Mouse (Mus musculus): Measurements from ENCODE around the gene Nmi. TPM values are rescaled to one million over a fixed set of nuclear protein-coding genes. Genes with fewer than 3 reads are reported as not detected.

Gene Nmi
- polyA plus RNA-seq, 1 experiment from 2014 or later: 9.0 TPM

DNA sequence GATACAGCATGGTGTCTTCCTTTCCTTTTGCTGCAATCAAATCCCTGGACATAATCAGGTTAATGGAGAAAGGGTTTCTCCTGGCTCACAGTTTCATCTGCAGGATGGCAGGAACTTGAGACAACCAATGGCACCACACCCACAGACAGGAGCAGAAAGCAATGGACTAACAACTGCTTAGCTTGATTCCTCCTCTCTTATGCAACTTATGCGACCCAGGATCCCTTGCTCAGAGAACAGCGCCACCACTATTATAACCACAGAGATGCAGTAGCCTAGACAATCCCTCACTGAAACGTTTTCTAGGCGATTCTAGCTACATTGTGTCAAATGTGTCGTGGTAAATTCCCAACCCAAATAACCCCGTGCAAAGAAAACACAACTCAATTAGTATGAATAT is 36.3 kb downstream of the Nmi start:
- peaks cover 70% of the 10 kb centered on the region for H3K4me1 ChIP-seq
- H3K27me3 ChIP-seq (replicated peaks): no peaks in the 10 kb centered on the region
- 58% methylated on average over 6 of the region's 6 CpGs for WGBS (ENCODE audit: insufficient replicate concordance)
- H3K27ac ChIP-seq: peak overlapping the region; percentile 11; the same call in 1 of the 2 replicates
- ATAC-seq: no peak
- H3K9me3 ChIP-seq (replicated peaks): no peaks in the 10 kb centered on the region
- H3K4me3 ChIP-seq: no peak overlapping the region
- H3K9ac ChIP-seq: no peak overlapping the region
- H3K36me3 ChIP-seq: peaks cover 4% of the 10 kb centered on the region; the same call in 1 of the 2 replicates
- H3K4me2 ChIP-seq: no peak overlapping the region

DNA sequence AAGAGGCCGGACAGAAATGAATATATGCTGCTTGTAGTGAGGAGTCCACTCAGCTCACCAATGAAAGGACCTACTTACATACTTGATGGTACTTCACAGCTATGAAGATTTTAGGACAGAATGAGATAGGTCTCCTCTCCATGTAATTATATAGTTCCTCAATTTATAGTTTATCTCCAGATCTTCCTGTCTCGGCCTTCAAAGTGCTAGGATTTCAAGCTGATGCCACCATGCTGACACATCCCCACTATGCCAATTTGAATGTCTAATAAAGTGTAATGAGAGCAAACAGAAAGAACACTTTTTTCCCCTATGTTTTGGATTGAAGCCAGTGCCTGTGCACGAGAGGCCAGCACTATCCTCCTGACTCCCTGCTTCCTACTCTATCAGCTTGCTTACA is 36.7 kb downstream of the Nmi start:
- Histone ChIP-seq H3K9ac (no peak overlapping the region), H3K4me3 (no peak overlapping the region), H3K27me3 (replicated peaks) (no peaks in the 10 kb centered on the region), H3K27ac (peak overlapping the region; percentile 11; the same call in 1 of the 2 replicates), H3K9me3 (replicated peaks) (no peaks in the 10 kb centered on the region), H3K4me2 (no peak overlapping the region), H3K36me3 (peaks cover 7% of the 10 kb centered on the region), H3K4me1 (peaks cover 66% of the 10 kb centered on the region)
- WGBS (ENCODE audit: insufficient replicate concordance): 68% methylated on average over 3 of the region's 3 CpGs
- ATAC-seq: no peak

DNA sequence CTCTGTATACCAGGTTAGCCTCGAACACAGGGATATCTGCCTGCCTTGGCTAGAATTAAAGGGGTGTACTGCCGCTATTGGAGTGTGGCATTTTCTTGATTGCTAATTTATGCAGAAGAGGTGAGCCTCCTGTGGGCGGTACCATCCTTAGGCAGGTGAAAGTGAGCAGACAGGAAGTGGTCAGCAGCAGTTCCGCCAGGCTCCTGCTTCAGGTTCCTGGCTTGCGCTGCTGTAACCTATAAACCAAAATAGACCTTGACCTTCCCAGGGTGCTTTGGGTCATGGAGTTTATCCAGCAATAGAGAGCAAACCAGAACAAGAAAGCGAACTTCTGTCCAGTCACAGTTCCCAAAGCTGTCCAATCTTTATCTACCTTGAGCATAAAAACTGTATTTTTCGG is 37.4 kb downstream of the Nmi start:
- Histone ChIP-seq H3K9ac (no peak overlapping the region), H3K9me3 (replicated peaks) (peaks cover 3% of the 10 kb centered on the region; the same call in 1 of the 2 replicates), H3K27me3 (replicated peaks) (no peaks in the 10 kb centered on the region), H3K27ac (no peak overlapping the region), H3K36me3 (peaks cover 13% of the 10 kb centered on the region), H3K4me1 (peaks cover 60% of the 10 kb centered on the region), H3K4me3 (peak overlapping the region; percentile 82; the same call in 1 of the 2 replicates), H3K4me2 (peak overlapping the region; percentile 78)
- WGBS (ENCODE audit: insufficient replicate concordance): 79% methylated on average over 7 of the region's 7 CpGs
- no peak for ATAC-seq

DNA sequence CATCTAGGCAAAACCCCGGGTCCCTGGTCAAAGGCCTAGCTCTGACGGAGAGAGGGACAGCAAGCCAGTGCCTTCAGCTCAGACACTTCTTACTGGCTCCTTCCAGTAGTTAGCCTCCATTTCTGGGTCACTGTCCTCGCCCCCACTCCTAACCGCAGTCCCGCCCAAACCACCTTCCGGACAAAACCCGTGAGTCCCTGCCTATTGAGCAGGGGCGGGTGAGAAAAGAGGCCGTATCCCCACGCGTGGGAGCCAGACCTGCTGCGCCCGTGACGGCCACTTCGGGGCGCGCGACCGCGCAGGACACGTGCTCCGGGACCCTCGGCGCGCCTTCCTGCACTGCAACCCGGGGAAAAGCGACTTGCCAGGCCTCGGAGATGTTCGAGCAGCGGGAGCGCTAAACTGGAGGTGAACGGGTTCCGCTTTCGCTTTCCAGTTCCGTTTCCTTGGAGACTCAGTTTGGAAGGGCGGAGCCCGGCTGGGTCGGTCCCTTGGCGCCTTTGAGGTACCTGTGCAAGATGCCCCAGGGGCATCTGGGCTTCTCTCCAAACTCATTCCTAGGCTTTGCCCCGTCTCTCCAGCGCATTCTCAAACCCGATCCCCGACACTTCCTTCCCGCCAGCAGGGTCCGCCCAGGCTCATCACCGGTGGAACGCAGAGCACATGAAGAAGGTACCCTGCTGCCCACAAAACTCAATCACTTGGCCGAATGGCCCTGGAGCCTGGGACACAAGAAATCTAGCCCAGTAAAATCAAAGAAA is 38.5 kb downstream of the Nmi start, which contains the start of gene Rbm43:
Gene Rbm43, minus strand, starts transcription at position 590 of the 761 bp plus-strand sequence.
- under 1% methylated on average over 48 of the region's 48 CpGs for WGBS (ENCODE audit: insufficient replicate concordance)
- H3K9ac ChIP-seq: peak within 1 kb of the TSS; percentile 88
- H3K27me3 ChIP-seq (replicated peaks): no peaks in the 10 kb centered on the region
- peak within 1 kb of the TSS; percentile 82 for H3K4me3 ChIP-seq
- peaks cover 25% of the 10 kb centered on the region for H3K36me3 ChIP-seq
- H3K9me3 ChIP-seq (replicated peaks): peaks cover 9% of the 10 kb centered on the region; the same call in 1 of the 2 replicates
- peaks cover 60% of the 10 kb centered on the region for H3K4me1 ChIP-seq
- peak within 1 kb of the TSS; percentile 89 for H3K27ac ChIP-seq
- peak; percentile 73 for ATAC-seq
- H3K4me2 ChIP-seq: peak within 1 kb of the TSS; percentile 78

DNA sequence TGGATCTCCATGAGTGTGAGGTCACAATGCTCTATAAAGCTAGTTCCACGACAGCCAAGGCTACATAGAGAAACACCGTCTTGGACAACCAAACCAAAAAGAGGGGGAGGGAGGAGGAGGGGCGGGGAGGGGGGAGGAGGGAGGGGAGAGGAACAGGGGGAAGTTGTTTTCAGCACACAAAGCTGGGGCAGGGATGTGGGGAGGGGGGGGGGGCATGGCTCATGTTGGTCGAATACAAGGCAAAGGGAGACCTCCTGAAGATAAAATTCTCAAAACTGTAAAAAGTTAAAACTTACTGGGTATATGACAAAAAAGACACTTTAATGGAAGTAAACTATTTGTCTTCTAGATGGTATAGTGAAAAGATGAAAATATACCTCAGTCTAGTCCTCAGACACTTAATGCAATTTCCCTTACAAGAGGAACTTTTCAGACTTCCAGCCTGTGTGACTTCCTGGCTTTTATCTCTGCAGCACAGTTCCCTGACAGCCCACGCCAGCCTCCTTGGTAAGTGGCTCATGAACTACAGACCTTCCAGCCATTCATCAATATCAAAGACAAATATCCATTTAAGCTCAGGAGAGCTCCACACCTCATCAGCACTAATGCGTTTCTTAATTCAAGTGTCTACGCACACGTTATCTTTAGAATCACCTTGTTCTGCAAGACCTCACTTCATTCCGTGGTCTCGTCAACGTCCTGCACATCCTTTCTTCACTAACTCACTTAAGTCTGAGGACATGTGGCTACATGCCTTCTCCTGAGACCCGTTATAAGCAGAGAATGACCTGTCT is 39.8 kb downstream of the Nmi start:
- ATAC-seq: peak; percentile 71
- Histone ChIP-seq H3K4me2 (peak overlapping the region; percentile 78), H3K27ac (peak overlapping the region; percentile 89), H3K9ac (peak overlapping the region; percentile 88), H3K4me1 (peaks cover 48% of the 10 kb centered on the region), H3K27me3 (replicated peaks) (no peaks in the 10 kb centered on the region), H3K9me3 (replicated peaks) (peaks cover 9% of the 10 kb centered on the region; the same call in 1 of the 2 replicates), H3K36me3 (peaks cover 36% of the 10 kb centered on the region), H3K4me3 (peak overlapping the region; percentile 82)
- WGBS (ENCODE audit: insufficient replicate concordance): 11% methylated on average over 11 of the region's 12 CpGs

DNA sequence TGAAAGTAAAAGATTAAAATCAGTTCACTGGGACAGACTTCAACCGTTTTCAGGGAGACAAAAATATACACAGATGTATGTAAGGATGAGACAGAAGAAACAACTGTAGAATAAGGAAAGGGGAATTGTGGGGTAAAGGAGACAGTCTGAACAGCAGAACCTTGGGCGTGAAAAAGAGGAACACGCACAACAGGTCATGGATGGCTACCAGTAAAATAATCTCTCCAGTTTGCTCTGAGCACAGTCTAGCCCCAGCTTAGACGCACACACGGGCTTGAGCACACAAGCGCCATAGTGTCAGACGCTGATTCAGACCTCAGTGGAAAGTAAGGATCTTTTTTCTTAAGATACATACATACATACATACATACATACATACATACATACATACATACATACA is 42.1 kb downstream of the Nmi start:
- 79% methylated on average over 7 of the region's 7 CpGs for WGBS (ENCODE audit: insufficient replicate concordance)
- Histone ChIP-seq H3K36me3 (peaks cover 46% of the 10 kb centered on the region), H3K4me2 (no peak overlapping the region), H3K9me3 (replicated peaks) (peaks cover 9% of the 10 kb centered on the region; the same call in 1 of the 2 replicates), H3K4me3 (no peak overlapping the region), H3K27ac (no peak overlapping the region), H3K4me1 (peaks cover 29% of the 10 kb centered on the region), H3K27me3 (replicated peaks) (no peaks in the 10 kb centered on the region), H3K9ac (no peak overlapping the region)
- ATAC-seq: no peak

DNA sequence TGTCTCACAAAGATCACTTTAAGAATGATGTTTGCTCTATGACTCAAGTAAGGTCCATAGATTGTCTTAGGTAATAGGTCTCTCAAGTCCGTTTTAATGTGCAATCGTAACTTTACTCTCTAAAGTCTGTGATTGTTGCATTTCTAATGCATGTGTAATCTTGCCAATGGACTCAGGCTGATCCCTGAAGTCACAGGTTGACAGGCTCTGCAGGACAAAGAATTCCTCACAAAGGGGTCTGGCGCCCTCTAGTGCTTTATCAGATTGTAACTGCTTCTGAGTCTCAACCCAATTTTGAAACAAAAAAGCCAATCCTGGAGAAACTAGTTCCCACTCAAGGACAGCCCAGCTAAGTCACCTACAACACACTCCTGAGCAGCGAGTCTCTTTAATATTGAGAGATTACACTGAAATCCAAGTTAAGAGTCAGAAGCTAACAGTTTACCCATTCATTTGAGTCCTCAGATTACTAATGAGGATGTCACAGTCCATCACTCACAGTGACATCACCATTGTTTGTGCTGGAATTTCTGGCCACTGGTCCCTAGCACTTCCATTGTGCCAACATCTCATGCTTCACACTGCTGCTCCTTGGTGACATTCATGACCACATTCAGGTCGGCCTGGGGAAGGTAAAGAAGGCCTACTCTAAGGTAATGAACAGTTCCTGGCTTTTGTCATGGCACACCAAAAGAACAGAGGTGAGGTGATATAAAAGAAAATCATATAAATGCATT is 58.2 kb downstream of the Nmi start:
- Histone ChIP-seq H3K4me3 (no peak overlapping the region), H3K4me2 (no peak overlapping the region), H3K9me3 (replicated peaks) (no peaks in the 10 kb centered on the region), H3K36me3 (no peaks in the 10 kb centered on the region), H3K27ac (no peak overlapping the region), H3K9ac (no peak overlapping the region), H3K27me3 (replicated peaks) (no peaks in the 10 kb centered on the region), H3K4me1 (no peaks in the 10 kb centered on the region)
- WGBS (ENCODE audit: insufficient replicate concordance): 16% methylated on average over 5 of the region's 5 CpGs
- ATAC-seq: no peak

DNA sequence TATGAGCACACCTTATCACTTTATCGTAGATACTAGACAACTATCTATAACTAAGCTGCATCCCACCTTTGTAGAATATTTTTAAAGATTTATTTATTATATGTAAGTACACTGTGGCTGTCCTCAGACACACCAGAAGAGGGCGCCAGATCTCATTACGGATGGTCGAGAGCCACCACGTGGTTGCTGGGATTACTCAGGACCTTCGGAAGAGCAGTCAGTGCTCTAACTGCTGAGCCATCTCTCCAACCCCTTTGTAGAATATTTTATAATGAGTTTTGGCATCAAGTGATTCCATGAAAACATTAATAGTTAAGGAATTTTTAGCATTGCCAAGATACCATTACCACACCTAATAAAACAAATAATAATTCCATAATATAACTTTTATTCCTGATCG is 58.8 kb downstream of the Nmi start:
- H3K4me3 ChIP-seq: no peak overlapping the region
- ATAC-seq: no peak

DNA sequence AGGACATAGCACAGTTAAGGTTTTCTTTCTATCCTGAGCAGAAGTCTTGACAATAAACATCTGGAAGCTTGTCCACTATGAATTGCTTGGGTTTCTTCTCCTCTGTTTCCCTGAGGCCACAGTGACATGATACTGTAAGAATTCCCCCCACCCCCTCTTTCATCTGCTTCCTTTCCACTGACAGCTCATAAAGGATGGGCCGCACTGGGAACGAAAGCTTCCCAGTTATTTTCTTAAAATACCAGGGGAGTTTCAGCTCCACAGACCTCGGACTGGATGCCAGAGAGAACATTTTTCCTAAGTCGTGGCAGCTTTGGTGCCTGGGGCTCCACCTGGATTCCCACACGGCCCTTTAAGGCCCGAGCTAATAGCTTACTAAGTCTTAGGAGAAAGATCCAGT is 60.6 kb downstream of the Nmi start:
- no peak overlapping the region for H3K4me2 ChIP-seq
- no peak overlapping the region for H3K9ac ChIP-seq
- no peaks in the 10 kb centered on the region for H3K4me1 ChIP-seq
- no peak overlapping the region for H3K4me3 ChIP-seq
- H3K27ac ChIP-seq: no peak overlapping the region
- H3K9me3 ChIP-seq (replicated peaks): no peaks in the 10 kb centered on the region
- H3K36me3 ChIP-seq: no peaks in the 10 kb centered on the region
- no peaks in the 10 kb centered on the region for H3K27me3 ChIP-seq (replicated peaks)
- ATAC-seq: no peak
- 31% methylated on average over 6 of the region's 6 CpGs for WGBS (ENCODE audit: insufficient replicate concordance)

More for the DNA sequence above, 58.8 kb downstream of the Nmi start:
- Histone ChIP-seq H3K9me3 (replicated peaks) (no peaks in the 10 kb centered on the region), H3K4me1 (no peaks in the 10 kb centered on the region), H3K4me2 (no peak overlapping the region), H3K27me3 (replicated peaks) (no peaks in the 10 kb centered on the region), H3K36me3 (no peaks in the 10 kb centered on the region), H3K27ac (no peak overlapping the region), H3K9ac (no peak overlapping the region)
- WGBS (ENCODE audit: insufficient replicate concordance): 51% methylated on average over 7 of the region's 7 CpGs

DNA sequence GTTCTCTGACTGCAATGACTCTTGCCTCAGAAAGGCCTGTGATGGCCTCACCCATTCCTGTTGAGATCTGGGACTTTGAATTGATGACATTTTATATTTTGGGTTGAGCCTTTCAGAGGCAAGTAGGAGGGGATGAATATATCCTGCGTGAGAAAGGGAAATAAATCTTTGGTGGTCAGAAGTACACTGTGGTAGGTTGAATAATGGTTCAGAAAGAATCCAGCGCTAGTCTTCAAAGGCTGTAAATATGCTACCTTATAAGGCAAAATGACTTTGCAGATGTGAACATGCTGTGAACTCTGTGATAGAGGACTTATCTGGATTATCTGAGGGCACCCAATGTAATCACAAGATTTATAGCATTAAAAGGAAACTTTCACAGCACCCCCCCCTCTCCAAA is 61.4 kb downstream of the Nmi start:
- ATAC-seq: no peak
- 75% methylated on average over 2 of the region's 2 CpGs for WGBS (ENCODE audit: insufficient replicate concordance)
- no peak overlapping the region for H3K27ac ChIP-seq

DNA sequence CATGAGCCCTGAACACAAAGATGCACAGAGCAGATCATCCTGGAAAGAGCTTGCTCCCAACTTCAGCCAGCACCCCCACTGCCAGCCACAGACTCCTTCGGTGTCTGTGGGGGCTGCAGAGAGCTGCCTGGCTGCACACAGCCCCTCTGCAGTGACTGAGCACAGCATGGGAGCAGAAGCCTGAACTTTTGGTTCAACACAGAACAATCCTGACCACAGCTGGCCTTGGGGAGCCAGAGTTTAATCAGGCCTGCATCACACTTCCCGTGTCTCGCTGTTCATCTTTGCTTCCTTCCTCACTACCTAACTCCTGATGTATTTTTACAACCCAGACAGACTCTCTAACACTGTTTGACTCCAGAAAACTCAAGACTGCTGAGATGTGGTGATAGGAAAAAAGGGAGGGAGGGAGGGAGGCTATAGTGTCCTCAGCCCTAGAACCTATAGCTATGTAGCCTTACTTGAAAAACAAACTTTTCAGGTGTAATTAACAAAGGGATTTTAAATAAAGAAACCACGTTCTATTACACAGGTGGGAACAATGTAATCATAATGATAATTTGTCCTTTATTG is 65.7 kb downstream of the Nmi start:
- no peaks in the 10 kb centered on the region for H3K36me3 ChIP-seq
- no peaks in the 10 kb centered on the region for H3K27me3 ChIP-seq (replicated peaks)
- no peak for ATAC-seq
- no peak overlapping the region for H3K27ac ChIP-seq
- H3K4me2 ChIP-seq: no peak overlapping the region
- no peak overlapping the region for H3K4me3 ChIP-seq
- 33% methylated on average over 4 of the region's 4 CpGs for WGBS (ENCODE audit: insufficient replicate concordance)
- no peaks in the 10 kb centered on the region for H3K9me3 ChIP-seq (replicated peaks)
- H3K9ac ChIP-seq: no peak overlapping the region
- H3K4me1 ChIP-seq: no peaks in the 10 kb centered on the region

More for the DNA sequence above, 61.4 kb downstream of the Nmi start:
- H3K4me3 ChIP-seq: no peak overlapping the region
- H3K9ac ChIP-seq: no peak overlapping the region
- H3K36me3 ChIP-seq: no peaks in the 10 kb centered on the region
- no peaks in the 10 kb centered on the region for H3K9me3 ChIP-seq (replicated peaks)
- no peaks in the 10 kb centered on the region for H3K27me3 ChIP-seq (replicated peaks)
- H3K4me1 ChIP-seq: no peaks in the 10 kb centered on the region
- H3K4me2 ChIP-seq: no peak overlapping the region
